Mouse (Mus musculus): Measurements from ENCODE around the gene Setd3. TPM values are rescaled to one million over a fixed set of nuclear protein-coding genes. Genes with fewer than 3 reads are reported as not detected.

Gene Setd3
- 89.0 and 91.4 TPM in 2 replicates for total RNA-seq (2017)

GRCm38 (mm10) chr12:108179246-108179320, at the start of gene Setd3:
Gene Setd3 (minus strand): TSS chr12:108179314.
- ATAC-seq (ENCODE audit: extremely low read depth, insufficient number of reproducible peaks, low FRiP score, poor library complexity, severe bottlenecking) = no peak

GRCm38 (mm10) chr12:108227527-108227926, 48.4 kb upstream of the Setd3 start:
- ATAC-seq (ENCODE audit: extremely low read depth, insufficient number of reproducible peaks, low FRiP score, poor library complexity, severe bottlenecking) = no peak

GRCm38 (mm10) chr12:108226941-108227340, 47.8 kb upstream of the Setd3 start:
- no peak for ATAC-seq (ENCODE audit: extremely low read depth, insufficient number of reproducible peaks, low FRiP score, poor library complexity, severe bottlenecking)

- no peak for ATAC-seq (ENCODE audit: extremely low read depth, insufficient number of reproducible peaks, low FRiP score, poor library complexity, severe bottlenecking)
Observed at GRCm38 (mm10) chr12:108226216-108226615, 47.1 kb upstream of the Setd3 start.

GRCm38 (mm10) chr12:108225781-108226180, 46.7 kb upstream of the Setd3 start:
- no peak for ATAC-seq (ENCODE audit: extremely low read depth, insufficient number of reproducible peaks, low FRiP score, poor library complexity, severe bottlenecking)

GRCm38 (mm10) chr12:108223357-108223756, 44.2 kb upstream of the Setd3 start:
- no peak for ATAC-seq (ENCODE audit: extremely low read depth, insufficient number of reproducible peaks, low FRiP score, poor library complexity, severe bottlenecking)

GRCm38 (mm10) chr12:108221712-108222111, 42.6 kb upstream of the Setd3 start:
- no peak for ATAC-seq (ENCODE audit: extremely low read depth, insufficient number of reproducible peaks, low FRiP score, poor library complexity, severe bottlenecking)

GRCm38 (mm10) chr12:108221206-108221605, 42.1 kb upstream of the Setd3 start:
- no peak for ATAC-seq (ENCODE audit: extremely low read depth, insufficient number of reproducible peaks, low FRiP score, poor library complexity, severe bottlenecking)

GRCm38 (mm10) chr12:108220621-108221020, 41.5 kb upstream of the Setd3 start:
- no peak for ATAC-seq (ENCODE audit: extremely low read depth, insufficient number of reproducible peaks, low FRiP score, poor library complexity, severe bottlenecking)

- ATAC-seq (ENCODE audit: extremely low read depth, insufficient number of reproducible peaks, low FRiP score, poor library complexity, severe bottlenecking) = no peak
Observed at GRCm38 (mm10) chr12:108219825-108220616, 40.9 kb upstream of the Setd3 start.

- ATAC-seq (ENCODE audit: extremely low read depth, insufficient number of reproducible peaks, low FRiP score, poor library complexity, severe bottlenecking) = no peak
Observed at GRCm38 (mm10) chr12:108219163-108219562, 40.0 kb upstream of the Setd3 start.

GRCm38 (mm10) chr12:108217572-108217971, 38.5 kb upstream of the Setd3 start:
- ATAC-seq (ENCODE audit: extremely low read depth, insufficient number of reproducible peaks, low FRiP score, poor library complexity, severe bottlenecking) = no peak

GRCm38 (mm10) chr12:108216611-108217370, 37.7 kb upstream of the Setd3 start:
- ATAC-seq (ENCODE audit: extremely low read depth, insufficient number of reproducible peaks, low FRiP score, poor library complexity, severe bottlenecking) = no peak

GRCm38 (mm10) chr12:108215090-108215489, 36.0 kb upstream of the Setd3 start:
- ATAC-seq (ENCODE audit: extremely low read depth, insufficient number of reproducible peaks, low FRiP score, poor library complexity, severe bottlenecking) = no peak

GRCm38 (mm10) chr12:108213090-108214041, 34.3 kb upstream of the Setd3 start:
- ATAC-seq (ENCODE audit: extremely low read depth, insufficient number of reproducible peaks, low FRiP score, poor library complexity, severe bottlenecking) = no peak

- no peak for ATAC-seq (ENCODE audit: extremely low read depth, insufficient number of reproducible peaks, low FRiP score, poor library complexity, severe bottlenecking)
Observed at GRCm38 (mm10) chr12:108212476-108212875, 33.4 kb upstream of the Setd3 start.

- no peak for ATAC-seq (ENCODE audit: extremely low read depth, insufficient number of reproducible peaks, low FRiP score, poor library complexity, severe bottlenecking)
Observed at GRCm38 (mm10) chr12:108212071-108212470, 33.0 kb upstream of the Setd3 start.

- no peak for ATAC-seq (ENCODE audit: extremely low read depth, insufficient number of reproducible peaks, low FRiP score, poor library complexity, severe bottlenecking)
Observed at GRCm38 (mm10) chr12:108210623-108211022, 31.5 kb upstream of the Setd3 start.

- peak; percentile 24; the same call in 1 of the 2 replicates for ATAC-seq (ENCODE audit: extremely low read depth, insufficient number of reproducible peaks, low FRiP score, poor library complexity, severe bottlenecking)
Observed at GRCm38 (mm10) chr12:108208726-108209438, 29.8 kb upstream of the Setd3 start.
